Mouse (Mus musculus) spleen, adult 18-20 months (tissue): Measurements from ENCODE around the gene Cdk17.

Experiments used
- DNase-seq, 2 experiments: peaks; one replicate each; pipeline ENCODE4 v3.0.0; 2022; ENCODE audit warnings: mixed read lengths in 2 of 2

Gene Cdk17

DNA sequence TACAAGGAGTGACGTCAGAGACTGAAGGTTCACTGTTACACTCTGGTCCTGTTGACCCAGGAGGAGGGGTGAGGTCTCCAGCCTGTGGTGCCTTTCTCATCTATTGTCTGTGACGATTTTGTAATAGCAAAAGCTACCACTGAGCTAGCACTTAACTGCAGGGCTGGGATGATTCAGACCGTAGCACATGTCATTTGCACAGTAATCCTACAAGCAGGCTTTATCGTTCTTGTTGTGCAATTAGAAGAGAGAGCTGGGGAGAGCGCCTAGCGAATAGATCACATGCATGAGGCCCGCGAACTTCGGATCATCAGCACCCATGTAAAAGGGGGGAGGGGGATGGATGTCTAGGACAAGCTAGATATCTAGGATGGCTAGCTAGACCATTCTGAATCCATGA, 105.2 kb downstream of the Cdk17 start:
- no peak for DNase-seq

DNA sequence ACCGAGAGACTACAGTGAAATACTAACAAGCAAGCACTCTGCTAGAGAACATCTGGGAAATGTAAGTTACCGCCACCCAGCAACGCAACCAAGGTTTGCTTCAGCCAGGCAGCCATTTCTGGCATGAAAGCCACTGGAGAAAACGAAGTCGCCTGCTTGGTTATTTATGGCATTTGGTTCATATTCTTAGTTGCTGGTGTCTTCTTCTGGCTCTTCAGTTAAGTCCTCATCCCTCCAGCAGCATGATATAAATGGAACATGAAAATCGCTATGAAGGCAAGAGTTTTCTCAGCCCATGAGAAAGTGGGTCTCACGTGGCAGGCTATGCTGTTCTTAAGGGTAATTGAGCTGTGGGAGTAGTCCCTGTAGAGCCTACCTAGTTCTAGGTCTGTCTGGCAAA, 105.8 kb downstream of the Cdk17 start:
- no peak for DNase-seq

DNA sequence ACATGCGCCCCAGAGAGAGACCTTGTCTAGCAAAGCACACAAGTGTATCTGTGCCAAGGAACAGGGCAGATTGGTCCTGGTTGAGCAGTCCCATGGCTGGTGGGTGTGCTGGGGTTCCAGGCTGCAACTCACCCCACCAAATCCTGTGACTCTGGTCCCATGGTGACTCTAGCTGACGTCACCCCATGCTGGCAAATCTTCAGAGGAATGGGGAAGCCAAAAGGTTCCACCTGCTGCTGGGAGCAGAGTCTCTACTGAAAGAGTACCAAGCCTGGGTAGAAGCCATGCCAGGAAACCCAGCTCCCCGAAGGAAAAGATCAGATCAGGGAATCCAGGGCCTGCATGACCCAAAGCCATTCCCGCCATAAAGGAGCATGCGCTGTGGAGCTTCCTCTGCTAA, 106.8 kb downstream of the Cdk17 start:
- no peak for DNase-seq

DNA sequence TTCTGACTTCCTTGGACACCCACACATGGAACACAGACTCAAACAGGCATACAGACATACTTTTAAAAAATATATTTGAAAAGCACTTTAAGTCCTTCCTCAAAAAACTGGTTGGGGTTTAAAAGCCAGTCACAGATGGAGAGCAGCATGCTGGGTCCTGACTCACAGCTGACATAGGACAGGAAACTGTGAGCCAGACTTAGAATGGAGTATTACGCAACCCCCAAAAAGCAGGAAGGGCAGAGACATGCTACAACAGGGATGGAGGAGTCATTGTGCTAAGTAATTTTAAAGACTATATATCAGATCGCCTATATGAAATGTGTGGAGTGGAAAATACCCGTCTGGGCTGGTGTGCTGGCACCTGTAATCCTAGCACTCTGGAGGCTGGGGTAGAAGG, 107.7 kb downstream of the Cdk17 start:
- no peak for DNase-seq

DNA sequence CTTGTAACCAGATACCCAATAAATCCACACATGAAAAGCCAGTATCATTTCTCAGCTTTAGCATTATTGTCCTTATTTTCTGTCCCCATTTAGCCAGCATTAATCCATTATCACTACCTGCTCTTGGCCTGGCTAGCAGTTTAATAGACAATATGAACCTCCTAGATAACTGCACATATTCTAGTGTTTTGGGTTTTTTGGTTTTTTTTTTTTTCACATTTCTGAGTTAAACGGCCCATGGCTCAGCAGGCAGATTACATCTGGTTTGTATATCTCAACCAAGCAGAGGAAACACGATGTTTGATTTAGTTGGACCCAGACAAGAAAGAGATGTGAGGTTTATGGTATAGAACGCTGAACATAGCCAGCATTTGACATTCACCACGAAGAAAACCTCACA, 109.1 kb downstream of the Cdk17 start:
- DNase-seq: no peak

GRCm38 (mm10) chr10:93270889-93271460, 110.3 kb downstream of the Cdk17 start:
- no peak for DNase-seq

- DNase-seq: no peak
These were observed 111.2 kb downstream of the Cdk17 start for GRCm38 (mm10) chr10:93271831-93272230.

DNA sequence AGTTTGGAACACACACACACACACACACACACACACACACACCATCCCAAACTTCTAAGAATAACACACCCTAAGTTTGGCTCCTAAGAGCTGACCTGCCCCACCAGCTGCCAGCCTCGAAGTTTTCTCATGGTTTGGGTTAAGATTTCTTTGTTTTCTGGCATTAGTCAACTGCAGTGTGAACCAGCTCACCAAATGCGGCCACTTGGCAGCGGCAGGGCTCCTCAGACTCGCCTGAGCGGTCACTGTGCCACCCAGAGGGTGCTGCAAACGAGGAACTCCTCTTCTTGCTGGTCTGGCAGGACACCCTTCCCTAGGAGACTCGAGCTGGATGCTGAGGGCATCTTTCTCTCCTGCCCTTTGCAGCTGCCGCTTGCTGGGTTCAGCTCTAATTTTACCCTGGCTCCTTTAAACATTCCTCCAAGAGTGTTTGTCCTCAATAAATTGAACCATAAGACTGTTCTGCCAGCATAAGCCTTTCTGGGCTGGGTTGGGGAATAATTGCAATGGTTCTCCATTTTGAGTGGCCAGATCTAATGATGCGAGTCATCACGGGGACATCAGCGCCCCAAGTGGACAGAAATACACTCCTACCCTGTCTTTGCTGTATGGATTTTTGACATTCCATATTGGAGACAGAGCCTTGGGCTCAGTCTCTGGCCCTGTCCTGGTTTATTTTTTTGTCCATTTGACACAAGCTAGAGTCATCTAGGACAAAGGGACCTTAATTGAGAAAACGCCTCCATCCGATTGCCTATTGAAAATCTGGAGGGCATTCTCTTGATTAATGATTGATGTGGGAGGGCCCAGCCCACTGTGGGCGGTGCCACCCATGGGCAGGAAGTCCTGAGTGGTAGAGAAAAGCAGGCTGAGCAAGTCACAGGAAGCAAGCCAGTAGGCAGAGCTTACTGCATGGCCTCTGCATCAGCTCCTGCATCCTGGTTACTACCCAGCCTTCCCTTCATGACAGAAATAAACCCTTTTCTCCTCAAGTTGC, 112.6 kb downstream of the Cdk17 start:
- peak in 1 of 2 experiments; percentile 46 for DNase-seq

- DNase-seq: peak; percentile 34 to 40
These were observed 113.6 kb downstream of the Cdk17 start for GRCm38 (mm10) chr10:93274277-93274696.

- DNase-seq: no peak
These were observed 114.8 kb downstream of the Cdk17 start for GRCm38 (mm10) chr10:93275212-93276136.

- DNase-seq: no peak
These were observed 115.7 kb downstream of the Cdk17 start for GRCm38 (mm10) chr10:93276349-93276763.

DNA sequence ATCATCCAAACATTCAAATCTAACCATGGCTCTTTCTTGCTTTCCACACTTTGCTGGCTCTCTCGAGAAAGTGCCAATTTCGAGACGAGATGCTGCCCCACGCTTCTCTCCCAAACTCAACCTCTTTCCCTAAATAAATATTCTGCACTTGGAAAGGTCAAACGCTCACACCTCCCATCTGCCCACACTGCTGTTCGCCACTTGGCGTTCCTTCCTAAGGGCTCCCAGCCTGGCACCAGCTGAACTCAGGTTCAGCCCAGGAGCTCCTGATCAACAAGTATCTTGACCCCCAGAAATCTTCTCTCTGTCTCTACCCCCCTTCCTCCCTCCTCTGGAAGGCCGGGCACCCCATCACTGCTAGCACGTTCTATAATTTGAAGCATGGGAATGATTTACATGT, 116.2 kb downstream of the Cdk17 start:
- DNase-seq: no peak

DNA sequence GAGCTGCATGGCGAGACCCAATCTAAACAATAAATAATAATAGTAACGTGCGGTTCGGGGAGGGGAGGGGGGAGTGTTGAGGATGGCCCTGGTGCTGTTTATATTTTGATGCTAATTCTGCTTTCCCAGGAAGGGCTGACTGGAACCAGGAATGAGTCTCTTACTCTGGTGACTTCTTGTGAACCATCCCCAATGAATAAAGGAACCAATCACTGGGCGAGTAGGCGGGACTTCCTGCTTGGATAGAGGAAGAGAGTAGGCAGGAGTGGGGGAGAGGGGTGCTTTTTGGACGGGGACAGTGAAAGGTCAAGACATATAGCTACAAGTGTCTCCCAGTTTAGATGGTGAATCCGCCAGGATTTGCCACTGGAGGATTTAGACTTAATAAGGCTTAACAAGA, 117.7 kb downstream of the Cdk17 start:
- no peak for DNase-seq

- DNase-seq: no peak
These were observed 118.4 kb downstream of the Cdk17 start for GRCm38 (mm10) chr10:93279062-93279461.

DNA sequence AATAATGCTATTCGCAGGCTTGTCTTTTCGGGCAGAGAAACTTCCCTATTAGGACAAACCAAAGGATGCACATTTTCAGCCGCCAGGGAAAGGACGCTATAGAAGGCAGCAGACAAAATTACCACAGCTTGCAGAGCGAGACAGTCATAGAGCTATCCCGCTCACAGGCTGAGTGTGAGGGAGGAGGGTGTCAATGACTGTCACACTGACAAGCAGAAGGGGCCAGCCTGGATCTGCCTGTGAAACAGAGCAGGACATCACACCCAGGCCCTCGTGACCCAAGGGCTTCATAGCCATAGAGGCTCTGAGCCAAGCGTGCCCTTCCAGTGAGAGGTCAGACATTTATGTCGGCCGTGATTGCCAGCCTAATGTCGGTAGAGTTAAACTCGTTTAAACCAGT, 119.9 kb downstream of the Cdk17 start:
- DNase-seq: no peak

GRCm38 (mm10) chr10:93281092-93281491, 120.4 kb downstream of the Cdk17 start:
- no peak for DNase-seq

- DNase-seq: no peak
These were observed 121.9 kb downstream of the Cdk17 start for GRCm38 (mm10) chr10:93282526-93282964.

- DNase-seq: no peak
These were observed 122.6 kb downstream of the Cdk17 start for GRCm38 (mm10) chr10:93283258-93283657.

- DNase-seq: no peak
These were observed 124.8 kb downstream of the Cdk17 start for GRCm38 (mm10) chr10:93285489-93285888.

DNA sequence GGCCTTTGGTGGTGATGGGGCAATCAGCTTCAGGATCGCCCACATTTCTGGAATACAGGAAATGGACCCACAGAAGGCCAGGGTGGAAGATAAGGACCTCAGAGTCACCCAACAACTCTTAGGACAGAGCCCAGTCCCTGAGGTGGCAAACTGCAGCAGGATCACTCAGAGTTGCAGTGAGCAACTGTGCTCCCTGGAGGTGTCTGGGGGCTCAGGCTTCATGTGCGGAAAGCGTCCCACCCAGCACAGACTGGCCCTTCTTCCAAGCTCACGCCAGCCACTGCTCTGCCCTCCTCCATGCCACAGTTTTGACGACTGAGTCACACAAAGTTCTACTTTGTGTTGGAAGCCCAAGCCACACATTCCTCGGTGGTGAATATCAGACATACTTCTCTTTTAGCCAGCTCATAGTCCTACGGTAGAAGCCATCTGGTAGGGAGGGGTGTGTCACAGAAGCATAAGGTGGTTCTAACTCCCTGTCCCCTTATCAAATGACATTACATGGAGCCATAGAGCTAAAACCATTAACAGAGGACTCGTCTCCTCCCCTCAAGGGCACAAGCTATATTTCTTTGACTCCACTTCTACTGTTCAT, 127.0 kb downstream of the Cdk17 start:
- DNase-seq: no peak

DNA sequence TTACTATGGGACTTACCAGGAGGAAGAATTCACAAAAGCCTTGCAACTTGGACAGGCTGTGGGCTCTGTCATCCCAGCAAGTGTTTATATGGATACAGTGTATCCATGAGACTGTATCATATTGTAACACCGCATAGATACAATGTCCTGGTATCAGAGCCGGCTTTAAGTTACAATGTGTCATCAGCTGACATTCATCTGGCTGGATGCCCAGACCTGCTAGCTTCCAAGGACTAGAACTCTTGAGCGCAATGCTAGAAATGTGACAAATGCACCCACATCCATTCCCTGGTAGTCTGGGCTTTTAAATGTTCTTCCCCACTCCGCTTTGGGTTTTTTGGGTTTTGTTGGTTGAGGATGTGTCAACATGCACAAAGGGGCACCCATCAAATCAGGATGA, 127.7 kb downstream of the Cdk17 start:
- DNase-seq: no peak

DNA sequence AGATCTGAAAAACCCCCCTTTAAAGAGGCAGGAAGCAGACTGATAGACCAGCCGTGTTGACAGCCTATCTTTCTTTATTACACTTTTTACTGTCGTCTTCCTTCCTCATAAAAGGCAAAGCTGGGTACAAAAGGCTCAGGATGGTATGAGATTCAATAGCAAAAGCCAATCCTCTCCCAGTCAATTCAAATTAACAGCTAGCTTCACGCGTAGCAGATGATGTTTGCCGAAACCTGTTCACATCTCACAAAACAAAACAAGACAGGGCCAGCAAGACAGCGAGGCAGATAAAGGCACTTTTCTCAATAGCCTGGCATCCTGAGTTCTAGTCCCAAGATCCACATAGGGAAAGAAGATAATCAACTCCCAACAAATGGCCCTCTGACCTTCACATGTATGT, 128.7 kb downstream of the Cdk17 start:
- no peak for DNase-seq

DNA sequence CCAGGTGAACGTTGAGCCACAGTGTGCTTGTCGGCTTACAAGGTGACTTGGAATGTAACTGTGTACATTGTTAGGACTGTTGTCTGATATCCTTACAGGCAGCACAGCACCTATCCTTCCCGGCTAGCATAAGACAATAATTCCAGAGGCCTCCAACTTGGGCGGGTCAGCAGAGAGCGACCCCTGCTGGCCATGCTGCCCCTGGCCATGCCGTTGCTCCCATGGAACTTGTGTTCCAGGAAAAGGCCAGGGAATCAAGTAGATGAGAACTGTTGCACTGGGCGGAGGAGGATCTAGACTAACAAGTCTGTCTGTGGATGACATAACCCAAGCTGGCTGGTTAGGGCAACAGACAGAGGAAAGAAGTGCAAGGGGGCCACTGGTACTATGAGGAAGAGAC, 130.7 kb downstream of the Cdk17 start:
- no peak for DNase-seq
